Mouse (Mus musculus) forebrain, embryonic 13.5 days (tissue): Measurements from ENCODE around the gene Ces5a. TPM values are rescaled to one million over a fixed set of nuclear protein-coding genes. Genes with fewer than 3 reads are reported as not detected.

Experiments
- ATAC-seq: fragments of 200-750 bp; cut with Nextera tagmentation; 2 replicates; pipeline ENCODE4 v1.8.0; 2017
- H3K27ac ChIP-seq: fragments of 300-500 bp; sonication (generic); 2 replicates; pipeline ENCODE4 v1.5.1; 2015; ENCODE audit warnings: inconsistent platforms, mild to moderate bottlenecking, moderate library complexity
- H3K27me3 ChIP-seq: fragments of 300-500 bp; sonication (generic); 2 replicates; pipeline ENCODE4 v1.6.1; 2015; ENCODE audit warnings: mild to moderate bottlenecking, inconsistent platforms
- H3K36me3 ChIP-seq: fragments of 300-500 bp; sonication (generic); 2 replicates; pipeline ENCODE4 v1.6.1; 2015; ENCODE audit warnings: mild to moderate bottlenecking, inconsistent platforms; ENCODE audit not compliant: poor library complexity, severe bottlenecking
- H3K4me1 ChIP-seq: fragments of 300-500 bp; sonication (generic); 2 replicates; pipeline ENCODE4 v1.6.1; 2015; ENCODE audit warnings: inconsistent platforms
- H3K4me2 ChIP-seq: fragments of 300-500 bp; sonication (generic); 2 replicates; pipeline ENCODE4 v1.6.1; 2015; ENCODE audit warnings: inconsistent platforms, mild to moderate bottlenecking, moderate library complexity
- H3K4me3 ChIP-seq: fragments of 300-500 bp; sonication (generic); 2 replicates; pipeline ENCODE4 v1.5.1; 2015; ENCODE audit warnings: mild to moderate bottlenecking, inconsistent platforms
- H3K9ac ChIP-seq: fragments of 300-500 bp; sonication (generic); 2 replicates; pipeline ENCODE4 v1.6.1; 2015; ENCODE audit warnings: mild to moderate bottlenecking, inconsistent platforms
- H3K9me3 ChIP-seq: fragments of 300-500 bp; sonication (generic); replicated peaks from 2 replicates; pipeline ENCODE4 v1.6.1; 2016; ENCODE audit warnings: inconsistent platforms
- WGBS: fragments of 180-500 bp; shearing (Covaris S2); methylation state at CpG from one replicate; pipeline ENCODE4 v1.1.7; 2015; 5-methylcytosine and 5-hydroxymethylcytosine counted together
- polyA plus RNA-seq: library from polyadenylated mRNA; unstranded; fragments of >200 nt; fragmentation: Nextera tagmentation; extraction: Ambion mirVana; gene quantifications from 2 replicates; pipeline ENCODE4 v1.2.1, GENCODE M21; 2015

The Ces5a gene
- polyA plus RNA-seq = 0.10 and 0.31 TPM in 2 replicates

GRCm38 (mm10) chr8:93535730-93536129 lies at the start of gene Ces5a:
Gene Ces5a (minus strand): TSS chr8:93535830.
- Histone ChIP-seq H3K4me1 (no peaks in the 10 kb centered on the region), H3K36me3 (no peaks in the 10 kb centered on the region), H3K9me3 (no peaks in the 10 kb centered on the region), H3K9ac (no peak within 1 kb of the TSS), H3K4me3 (no peak within 1 kb of the TSS), H3K27me3 (no peaks in the 10 kb centered on the region), H3K27ac (no peak within 1 kb of the TSS), H3K4me2 (no peak within 1 kb of the TSS)
- 95% methylated on average over 5 of the region's 5 CpGs for WGBS
- no peak for ATAC-seq

GRCm38 (mm10) chr8:93572841-93573240 lies 37.2 kb upstream of the Ces5a start:
- Histone ChIP-seq H3K4me2 (no peak overlapping the region), H3K9me3 (0 out of 2 replicates have a peak, but pooled peaks cover 9% of the 10 kb centered on the region), H3K9ac (no peak overlapping the region), H3K27me3 (no peaks in the 10 kb centered on the region), H3K36me3 (0 out of 2 replicates have a peak, but pooled peaks cover 2% of the 10 kb centered on the region), H3K4me3 (no peak overlapping the region), H3K27ac (peak overlapping the region; percentile 91), H3K4me1 (peaks cover 51% of the 10 kb centered on the region)
- no peak for ATAC-seq
- 60% methylated on average over 9 of the region's 9 CpGs for WGBS

- Histone ChIP-seq H3K4me2 (peak overlapping the region; percentile 31), H3K4me1 (peaks cover 59% of the 10 kb centered on the region), H3K36me3 (0 out of 2 replicates have a peak, but pooled peaks cover 2% of the 10 kb centered on the region), H3K27ac (peak overlapping the region; percentile 91), H3K4me3 (no peak overlapping the region), H3K27me3 (no peaks in the 10 kb centered on the region), H3K9ac (no peak overlapping the region), H3K9me3 (0 out of 2 replicates have a peak, but pooled peaks cover 9% of the 10 kb centered on the region)
- 2% methylated on average over 2 of the region's 2 CpGs for WGBS
- ATAC-seq = peak; percentile 50
These were observed 36.5 kb upstream of the Ces5a start for GRCm38 (mm10) chr8:93572095-93572501.

GRCm38 (mm10) chr8:93571369-93571985 lies 35.8 kb upstream of the Ces5a start:
- Histone ChIP-seq H3K27ac (peak overlapping the region; percentile 91), H3K4me3 (no peak overlapping the region), H3K4me2 (peak overlapping the region; percentile 31), H3K9me3 (0 out of 2 replicates have a peak, but pooled peaks cover 9% of the 10 kb centered on the region), H3K27me3 (no peaks in the 10 kb centered on the region), H3K9ac (no peak overlapping the region), H3K4me1 (peaks cover 65% of the 10 kb centered on the region), H3K36me3 (0 out of 2 replicates have a peak, but pooled peaks cover 2% of the 10 kb centered on the region)
- WGBS = 7% methylated on average over 9 of the region's 9 CpGs
- ATAC-seq = peak; percentile 29

GRCm38 (mm10) chr8:93570186-93570530 lies 34.5 kb upstream of the Ces5a start:
- no peak overlapping the region for H3K9ac ChIP-seq
- ATAC-seq = peak; percentile 23; the same call in 1 of the 2 replicates
- 0 out of 2 replicates have a peak, but pooled peaks cover 9% of the 10 kb centered on the region for H3K9me3 ChIP-seq
- peaks cover 68% of the 10 kb centered on the region for H3K4me1 ChIP-seq
- no peak overlapping the region for H3K4me3 ChIP-seq
- H3K27ac ChIP-seq = peak overlapping the region; percentile 91
- 30% methylated on average over 2 of the region's 2 CpGs for WGBS
- no peaks in the 10 kb centered on the region for H3K27me3 ChIP-seq
- 0 out of 2 replicates have a peak, but pooled peaks cover 2% of the 10 kb centered on the region for H3K36me3 ChIP-seq
- H3K4me2 ChIP-seq = peak overlapping the region; percentile 35

GRCm38 (mm10) chr8:93569311-93570185 lies 33.9 kb upstream of the Ces5a start:
- 29% methylated on average over 13 of the region's 13 CpGs for WGBS
- ATAC-seq = peak; percentile 90
- 0 out of 2 replicates have a peak, but pooled peaks cover 2% of the 10 kb centered on the region for H3K36me3 ChIP-seq
- 0 out of 2 replicates have a peak, but pooled peaks cover 9% of the 10 kb centered on the region for H3K9me3 ChIP-seq
- H3K4me3 ChIP-seq = no peak overlapping the region
- H3K9ac ChIP-seq = no peak overlapping the region
- H3K27ac ChIP-seq = peak overlapping the region; percentile 91
- peak overlapping the region; percentile 35 for H3K4me2 ChIP-seq
- no peaks in the 10 kb centered on the region for H3K27me3 ChIP-seq
- H3K4me1 ChIP-seq = peaks cover 68% of the 10 kb centered on the region

- Histone ChIP-seq H3K9me3 (0 out of 2 replicates have a peak, but pooled peaks cover 9% of the 10 kb centered on the region), H3K4me2 (no peak overlapping the region), H3K4me1 (peaks cover 65% of the 10 kb centered on the region), H3K4me3 (no peak overlapping the region), H3K27ac (no peak overlapping the region), H3K27me3 (no peaks in the 10 kb centered on the region), H3K9ac (no peak overlapping the region), H3K36me3 (0 out of 2 replicates have a peak, but pooled peaks cover 2% of the 10 kb centered on the region)
- WGBS = 95% methylated on average over 3 of the region's 3 CpGs
- no peak for ATAC-seq
These were observed 33.0 kb upstream of the Ces5a start for GRCm38 (mm10) chr8:93568666-93569065.

- Histone ChIP-seq H3K27me3 (no peaks in the 10 kb centered on the region), H3K4me3 (no peak overlapping the region), H3K36me3 (0 out of 2 replicates have a peak, but pooled peaks cover 2% of the 10 kb centered on the region), H3K9me3 (0 out of 2 replicates have a peak, but pooled peaks cover 9% of the 10 kb centered on the region), H3K9ac (no peak overlapping the region), H3K4me2 (0 out of 2 replicates have a peak overlapping the region, but pooled peaks have one; percentile 0), H3K4me1 (peaks cover 56% of the 10 kb centered on the region), H3K27ac (peak overlapping the region; percentile 84)
- 27% methylated on average over 9 of the region's 9 CpGs for WGBS
- ATAC-seq = peak; percentile 54
These were observed 31.5 kb upstream of the Ces5a start for GRCm38 (mm10) chr8:93567086-93567485.

GRCm38 (mm10) chr8:93564634-93565033 lies 29.0 kb upstream of the Ces5a start:
- ATAC-seq = no peak
- Histone ChIP-seq H3K36me3 (0 out of 2 replicates have a peak, but pooled peaks cover 2% of the 10 kb centered on the region), H3K9ac (no peak overlapping the region), H3K9me3 (0 out of 2 replicates have a peak, but pooled peaks cover 9% of the 10 kb centered on the region), H3K4me2 (no peak overlapping the region), H3K4me1 (peaks cover 31% of the 10 kb centered on the region), H3K4me3 (no peak overlapping the region), H3K27ac (no peak overlapping the region), H3K27me3 (no peaks in the 10 kb centered on the region)
- WGBS = 80% methylated on average over 4 of the region's 4 CpGs

GRCm38 (mm10) chr8:93563551-93563950 lies 27.9 kb upstream of the Ces5a start:
- Histone ChIP-seq H3K4me1 (peaks cover 25% of the 10 kb centered on the region), H3K36me3 (no peaks in the 10 kb centered on the region), H3K9ac (no peak overlapping the region), H3K27ac (no peak overlapping the region), H3K27me3 (no peaks in the 10 kb centered on the region), H3K4me2 (no peak overlapping the region), H3K4me3 (no peak overlapping the region), H3K9me3 (0 out of 2 replicates have a peak, but pooled peaks cover 6% of the 10 kb centered on the region)
- WGBS = 83% methylated on average over 7 of the region's 7 CpGs
- ATAC-seq = no peak

GRCm38 (mm10) chr8:93562557-93563210 lies 27.1 kb upstream of the Ces5a start:
- 21% methylated on average over 6 of the region's 6 CpGs for WGBS
- no peak for ATAC-seq
- H3K36me3 ChIP-seq = no peaks in the 10 kb centered on the region
- peaks cover 20% of the 10 kb centered on the region for H3K4me1 ChIP-seq
- no peak overlapping the region for H3K9ac ChIP-seq
- no peaks in the 10 kb centered on the region for H3K9me3 ChIP-seq
- H3K27ac ChIP-seq = no peak overlapping the region
- H3K27me3 ChIP-seq = no peaks in the 10 kb centered on the region
- no peak overlapping the region for H3K4me2 ChIP-seq
- no peak overlapping the region for H3K4me3 ChIP-seq
